Mouse (Mus musculus) small intestine, adult 2 months (tissue): ENCODE data around the gene Cntnap2.

Experiments
- CTCF ChIP-seq: fragments of 200-500 bp; IDR thresholded peaks from 2 replicates; pipeline ENCODE4 v1.5.1; 2012; ENCODE audit warnings: low read depth, mild to moderate bottlenecking, control low read depth, inconsistent platforms, low read length, moderate library complexity, mixed read lengths; ENCODE audit not compliant: insufficient replicate concordance, insufficient read length; ENCODE audit errors: extremely low read depth
- POLR2A ChIP-seq: fragments of 200-500 bp; IDR thresholded peaks from 2 replicates; pipeline ENCODE4 v1.6.1; 2012; ENCODE audit warnings: low read depth, mild to moderate bottlenecking, control low read depth, inconsistent platforms, low read length, moderate library complexity

GRCm38 (mm10) chr6:46963261-46963660 lies 1904.1 kb downstream of the Cntnap2 start:
- no peak for TF ChIP-seq CTCF
- TF ChIP-seq POLR2A, result no peak
